Mouse (Mus musculus) midbrain, embryonic 14.5 days (tissue): ENCODE data around the gene Hhat. TPM values are rescaled to one million over a fixed set of nuclear protein-coding genes. Genes with fewer than 3 reads are reported as not detected.

Experiments
- ATAC-seq: fragments of 200-750 bp; cut with Nextera tagmentation; 2 replicates; pipeline ENCODE4 v1.8.0; 2017; ENCODE audit warnings: moderate number of reproducible peaks, moderate library complexity; ENCODE audit not compliant: low FRiP score, low TSS enrichment
- DNase-seq: peaks from one replicate; pipeline ENCODE4 v3.0.0-alpha.2; 2015
- H3K27ac ChIP-seq: fragments of 300-500 bp; sonication (generic); replicated peaks from 2 replicates; pipeline ENCODE4 v1.5.1; 2014; ENCODE audit warnings: mild to moderate bottlenecking, low read depth, low read length, moderate library complexity
- H3K27me3 ChIP-seq: fragments of 300-500 bp; sonication (generic); 2 replicates; pipeline ENCODE4 v1.6.1; 2014; ENCODE audit warnings: low read length, control low read depth, mixed read lengths; ENCODE audit not compliant: control insufficient read depth, insufficient read depth
- H3K36me3 ChIP-seq: fragments of 300-500 bp; sonication (generic); 2 replicates; pipeline ENCODE4 v1.6.1; 2014; ENCODE audit warnings: low read length, control low read depth; ENCODE audit not compliant: control insufficient read depth, insufficient read depth
- H3K4me1 ChIP-seq: fragments of 300-500 bp; sonication (generic); 2 replicates; pipeline ENCODE4 v1.6.1; 2014; ENCODE audit warnings: mild to moderate bottlenecking, antibody characterized with exemption, low read length, control low read depth; ENCODE audit not compliant: control insufficient read depth, insufficient read depth
- H3K4me2 ChIP-seq: fragments of 300-500 bp; sonication (generic); 2 replicates; pipeline ENCODE4 v1.6.1; 2014; ENCODE audit warnings: mild to moderate bottlenecking, low read length, moderate library complexity
- H3K4me3 ChIP-seq: fragments of 300-500 bp; sonication (generic); replicated peaks from 2 replicates; pipeline ENCODE4 v1.5.1; 2014; ENCODE audit warnings: low read depth, low read length
- H3K9ac ChIP-seq: fragments of 300-500 bp; sonication (generic); replicated peaks from 2 replicates; pipeline ENCODE4 v1.6.1; 2014; ENCODE audit warnings: mild to moderate bottlenecking, low read length, moderate library complexity
- H3K9me3 ChIP-seq: fragments of 300-500 bp; sonication (generic); 2 replicates; pipeline ENCODE4 v1.6.1; 2016; ENCODE audit warnings: low read length, control low read depth, mixed read lengths; ENCODE audit not compliant: control insufficient read depth
- WGBS: fragments of 180-500 bp; shearing (Covaris S2); extraction: QIAGEN DNeasy Blood & Tissue Kit; methylation state at CpG from one replicate; pipeline ENCODE4 v1.1.7; 2014; 5-methylcytosine and 5-hydroxymethylcytosine counted together
- polyA plus RNA-seq: library from polyadenylated mRNA; unstranded; fragments of >200 nt; fragmentation: Nextera tagmentation; extraction: Ambion mirVana; gene quantifications from 2 replicates; pipeline ENCODE4 v1.2.1, GENCODE M21; 2014

The Hhat gene
- polyA plus RNA-seq, 1 experiment from 2014 or later: 4.5 TPM

DNA sequence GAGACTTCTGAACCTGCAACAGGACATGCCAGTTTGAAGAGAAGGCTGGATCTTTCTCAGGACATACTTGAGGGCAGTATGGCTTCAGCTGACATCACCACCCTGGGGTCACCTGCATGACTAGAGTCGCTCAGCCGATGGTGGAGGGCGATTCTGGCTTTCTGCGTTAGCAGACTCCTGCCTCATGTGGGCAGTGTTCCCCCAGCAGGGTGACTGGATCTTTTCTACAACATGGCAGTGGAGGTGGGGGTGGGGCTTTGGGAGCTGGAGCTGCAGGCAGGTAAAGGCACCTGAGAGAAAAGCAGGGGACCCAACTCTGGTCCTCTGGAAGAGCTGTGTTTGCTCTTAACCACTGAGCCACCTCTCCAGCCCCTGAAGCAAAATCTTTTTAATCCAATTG, 5.5 kb downstream of the Hhat start:
- H3K27ac ChIP-seq: no peak overlapping the region
- H3K4me3 ChIP-seq: no peak overlapping the region
- WGBS: 43% methylated on average over 4 of the region's 4 CpGs
- H3K4me2 ChIP-seq: no peak overlapping the region
- ATAC-seq (no peak), DNase-seq (no peak)
- H3K9ac ChIP-seq: no peak overlapping the region
- H3K36me3 ChIP-seq: no peaks in the 10 kb centered on the region
- H3K4me1 ChIP-seq: peaks cover 7% of the 10 kb centered on the region
- no peaks in the 10 kb centered on the region for H3K9me3 ChIP-seq
- H3K27me3 ChIP-seq: no peaks in the 10 kb centered on the region

DNA sequence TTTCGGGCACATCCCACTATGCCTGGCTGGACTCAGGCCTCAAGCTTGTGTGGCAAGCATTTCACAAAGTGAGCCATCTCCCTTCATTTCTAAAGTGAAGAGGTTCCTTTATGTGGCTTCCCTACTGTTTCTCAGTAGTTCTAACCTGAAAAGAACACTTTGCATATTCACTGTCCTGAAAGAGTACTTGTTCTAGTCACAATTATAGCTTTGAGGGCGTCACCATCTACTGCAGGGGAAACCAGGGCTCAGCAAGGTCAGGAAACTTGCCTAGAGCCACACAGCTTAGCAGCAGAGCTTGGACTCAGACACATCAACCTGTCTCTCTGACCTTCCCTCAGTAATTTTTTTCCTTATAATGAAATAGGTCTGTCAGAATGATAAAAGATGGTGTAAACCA, 6.5 kb downstream of the Hhat start:
- DNase-seq: no peak
- Histone ChIP-seq H3K27me3 (no peaks in the 10 kb centered on the region), H3K9me3 (no peaks in the 10 kb centered on the region), H3K9ac (no peak overlapping the region), H3K4me2 (no peak overlapping the region), H3K4me3 (no peak overlapping the region), H3K27ac (no peak overlapping the region), H3K4me1 (peaks cover 1% of the 10 kb centered on the region), H3K36me3 (no peaks in the 10 kb centered on the region)
- WGBS: 84% methylated on average over 2 of the region's 2 CpGs
- no peak for ATAC-seq

DNA sequence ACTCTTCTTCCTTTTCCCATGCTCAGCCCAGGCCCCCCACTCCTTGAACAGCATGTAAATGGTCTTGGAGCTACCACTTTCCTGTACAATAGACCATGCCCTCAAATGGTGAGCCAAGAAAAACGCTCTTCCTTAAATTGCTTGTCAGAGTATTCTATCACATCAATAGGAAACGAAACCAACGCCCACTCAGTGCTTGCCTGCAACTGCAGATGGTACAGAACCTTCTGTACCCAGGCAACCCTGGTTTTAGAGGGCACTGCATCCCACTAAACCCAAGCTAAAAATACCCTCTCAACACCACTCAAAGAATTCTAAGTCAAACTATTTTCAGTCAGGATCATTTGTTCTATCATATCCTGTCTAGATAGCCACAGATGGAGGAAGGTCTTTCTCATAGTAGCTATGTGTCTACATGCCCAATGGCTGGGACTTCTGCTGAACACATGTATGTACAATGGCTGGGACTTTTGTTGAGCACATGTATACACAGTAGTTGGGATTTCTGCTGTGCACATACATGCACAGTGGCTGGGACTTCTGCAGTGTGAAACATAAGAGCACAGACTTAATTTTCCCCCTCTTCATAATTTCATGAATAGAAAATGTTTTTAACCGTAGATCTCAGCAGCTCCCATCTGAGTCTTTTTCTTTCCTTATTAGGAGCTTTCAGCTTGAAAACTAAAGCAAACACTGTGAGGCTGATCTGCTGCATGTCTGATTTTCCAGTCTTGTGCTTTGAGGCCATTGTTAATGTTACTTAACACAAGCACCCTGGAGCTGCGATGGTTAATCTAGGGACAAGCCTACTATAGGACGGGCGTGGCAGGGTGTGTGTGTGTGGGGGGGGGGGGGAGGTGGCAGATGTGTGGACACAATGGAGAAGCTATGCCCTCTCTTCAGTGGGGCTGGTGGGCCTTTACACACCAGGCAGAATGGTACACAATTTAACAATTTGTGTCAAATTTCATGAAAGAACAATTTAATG, 7.8 kb downstream of the Hhat start:
- no peak overlapping the region for H3K4me2 ChIP-seq
- H3K4me3 ChIP-seq: no peak overlapping the region
- no peaks in the 10 kb centered on the region for H3K4me1 ChIP-seq
- ATAC-seq: no peak
- no peaks in the 10 kb centered on the region for H3K27me3 ChIP-seq
- H3K9ac ChIP-seq: no peak overlapping the region
- H3K36me3 ChIP-seq: no peaks in the 10 kb centered on the region
- DNase-seq: no peak
- WGBS: 62% methylated on average over 7 of the region's 7 CpGs
- H3K9me3 ChIP-seq: no peaks in the 10 kb centered on the region
- H3K27ac ChIP-seq: no peak overlapping the region

DNA sequence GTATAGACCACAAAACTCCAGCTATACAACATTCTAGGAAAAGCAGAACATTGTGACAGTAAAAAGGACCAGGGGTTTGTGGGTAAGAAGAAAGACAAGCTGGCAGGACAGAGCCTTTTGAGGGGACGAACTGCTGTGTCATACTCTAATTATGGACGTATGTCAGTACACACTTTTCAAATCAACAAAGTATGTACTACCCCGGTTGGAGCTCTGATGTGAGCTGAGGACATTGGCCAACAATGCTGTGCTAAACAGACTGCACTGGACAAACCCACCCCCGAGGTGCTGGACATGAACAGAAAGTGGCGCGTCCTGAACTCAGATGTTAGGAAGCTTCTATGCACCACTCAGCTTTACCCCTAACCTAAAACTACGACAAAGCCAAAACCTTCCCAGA, 14.3 kb downstream of the Hhat start:
- Histone ChIP-seq H3K4me3 (no peak overlapping the region), H3K9ac (no peak overlapping the region), H3K27ac (no peak overlapping the region), H3K9me3 (no peaks in the 10 kb centered on the region), H3K4me1 (peaks cover 6% of the 10 kb centered on the region), H3K4me2 (no peak overlapping the region), H3K27me3 (no peaks in the 10 kb centered on the region), H3K36me3 (no peaks in the 10 kb centered on the region)
- ATAC-seq (no peak), DNase-seq (no peak)
- 91% methylated on average over 7 of the region's 7 CpGs for WGBS

DNA sequence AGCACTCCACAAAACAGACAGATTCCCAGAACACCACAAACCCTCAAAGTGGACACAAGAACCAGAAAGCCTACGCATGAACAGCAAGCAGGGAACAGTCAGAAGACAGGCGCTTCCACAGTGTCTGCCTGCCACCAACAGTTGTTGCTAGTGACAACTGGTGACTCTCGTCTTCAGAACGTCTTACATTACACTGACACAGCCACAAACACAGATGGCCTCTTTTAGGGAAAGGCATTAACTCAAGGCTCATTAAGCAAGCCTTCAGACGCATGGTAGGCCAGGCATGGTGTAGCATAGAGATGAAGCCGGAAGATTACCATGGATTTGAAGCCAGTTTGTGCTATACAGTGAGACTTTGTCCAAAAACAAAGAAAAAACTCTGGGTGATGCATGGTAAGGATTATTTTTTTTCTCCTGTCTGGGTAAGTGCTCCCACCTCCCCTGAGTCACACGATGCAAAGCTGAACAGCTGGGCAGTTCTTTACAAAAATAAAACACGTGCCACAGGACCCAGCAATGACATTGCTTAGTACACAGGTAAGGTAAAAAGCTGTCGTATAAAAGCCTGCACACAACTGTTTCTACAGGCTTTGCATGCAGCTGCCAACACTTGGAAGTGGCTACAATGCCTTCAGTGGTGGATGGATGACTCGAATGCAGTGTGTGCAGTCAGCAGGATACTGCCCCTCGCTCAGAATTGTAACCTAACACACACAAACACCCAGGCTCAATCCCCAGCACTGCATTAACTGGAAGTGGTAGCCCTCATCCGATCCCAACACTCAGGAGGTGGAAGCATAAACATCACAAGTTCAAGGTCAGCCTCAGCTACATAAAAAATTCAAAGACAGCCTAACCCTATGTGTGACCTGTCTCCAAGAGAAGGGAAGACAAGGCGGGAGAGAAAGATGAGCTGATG, 15.1 kb downstream of the Hhat start:
- WGBS: 38% methylated on average over 13 of the region's 13 CpGs
- Histone ChIP-seq H3K4me3 (no peak overlapping the region), H3K36me3 (no peaks in the 10 kb centered on the region), H3K4me2 (0 out of 2 replicates have a peak overlapping the region, but pooled peaks have one; percentile 9), H3K9me3 (no peaks in the 10 kb centered on the region), H3K27me3 (no peaks in the 10 kb centered on the region), H3K9ac (0 out of 2 replicates have a peak overlapping the region, but pooled peaks have one; percentile 17), H3K27ac (peak overlapping the region; percentile 66), H3K4me1 (peaks cover 6% of the 10 kb centered on the region)
- peak; percentile 49 for DNase-seq
- ATAC-seq: peak; percentile 67; the same call in 1 of the 2 replicates

DNA sequence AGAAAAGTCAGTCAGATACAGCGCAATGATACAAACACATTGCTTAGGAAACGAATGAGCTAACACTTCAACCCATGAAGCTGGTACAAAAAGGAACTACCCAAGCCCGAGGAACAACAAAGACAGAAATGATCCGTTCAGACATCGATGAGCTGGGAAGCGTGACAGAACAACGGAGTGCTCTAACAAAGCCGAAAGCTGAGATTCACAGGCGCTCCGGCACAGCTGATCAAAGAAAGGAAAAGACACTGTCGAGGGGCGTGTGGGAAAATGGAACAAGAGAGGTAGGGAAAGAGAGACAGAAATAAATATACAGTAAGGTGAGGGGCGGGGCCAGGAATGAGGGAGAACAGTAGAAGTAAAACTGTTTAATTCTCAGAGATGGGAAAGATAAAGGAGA, 15.8 kb downstream of the Hhat start:
- H3K4me2 ChIP-seq: 0 out of 2 replicates have a peak overlapping the region, but pooled peaks have one; percentile 9
- no peak overlapping the region for H3K9ac ChIP-seq
- WGBS: 19% methylated on average over 13 of the region's 13 CpGs
- ATAC-seq (no peak), DNase-seq (peak; percentile 68)
- H3K27me3 ChIP-seq: no peaks in the 10 kb centered on the region
- no peaks in the 10 kb centered on the region for H3K36me3 ChIP-seq
- H3K27ac ChIP-seq: peak overlapping the region; percentile 66
- H3K4me3 ChIP-seq: no peak overlapping the region
- H3K9me3 ChIP-seq: no peaks in the 10 kb centered on the region
- peaks cover 6% of the 10 kb centered on the region for H3K4me1 ChIP-seq

DNA sequence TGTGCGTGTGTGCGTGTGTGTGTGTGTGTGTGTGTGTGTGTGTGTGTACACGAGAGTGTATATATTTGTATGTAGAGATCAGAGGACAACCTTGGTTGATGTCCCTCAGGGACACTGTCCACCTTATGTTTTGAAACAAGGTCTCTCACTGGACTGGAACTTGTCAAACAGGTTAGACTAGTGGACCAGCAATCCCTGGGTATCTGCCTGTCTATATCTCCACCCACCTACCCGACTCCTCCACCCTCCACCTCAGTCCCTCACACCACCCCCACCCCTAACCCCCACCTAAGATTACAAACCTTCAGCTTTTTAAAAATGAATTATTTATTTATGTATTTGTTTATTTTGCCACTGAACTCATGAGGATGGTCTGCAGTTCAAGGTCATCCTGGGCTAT, 16.8 kb downstream of the Hhat start:
- H3K4me2 ChIP-seq: no peak overlapping the region
- no peaks in the 10 kb centered on the region for H3K27me3 ChIP-seq
- no peak overlapping the region for H3K27ac ChIP-seq
- no peaks in the 10 kb centered on the region for H3K36me3 ChIP-seq
- DNase-seq: no peak
- no peak overlapping the region for H3K9ac ChIP-seq
- H3K4me3 ChIP-seq: no peak overlapping the region
- no peak for ATAC-seq
- no peaks in the 10 kb centered on the region for H3K9me3 ChIP-seq
- H3K4me1 ChIP-seq: peaks cover 6% of the 10 kb centered on the region
- WGBS: 89% methylated on average over 4 of the region's 4 CpGs

DNA sequence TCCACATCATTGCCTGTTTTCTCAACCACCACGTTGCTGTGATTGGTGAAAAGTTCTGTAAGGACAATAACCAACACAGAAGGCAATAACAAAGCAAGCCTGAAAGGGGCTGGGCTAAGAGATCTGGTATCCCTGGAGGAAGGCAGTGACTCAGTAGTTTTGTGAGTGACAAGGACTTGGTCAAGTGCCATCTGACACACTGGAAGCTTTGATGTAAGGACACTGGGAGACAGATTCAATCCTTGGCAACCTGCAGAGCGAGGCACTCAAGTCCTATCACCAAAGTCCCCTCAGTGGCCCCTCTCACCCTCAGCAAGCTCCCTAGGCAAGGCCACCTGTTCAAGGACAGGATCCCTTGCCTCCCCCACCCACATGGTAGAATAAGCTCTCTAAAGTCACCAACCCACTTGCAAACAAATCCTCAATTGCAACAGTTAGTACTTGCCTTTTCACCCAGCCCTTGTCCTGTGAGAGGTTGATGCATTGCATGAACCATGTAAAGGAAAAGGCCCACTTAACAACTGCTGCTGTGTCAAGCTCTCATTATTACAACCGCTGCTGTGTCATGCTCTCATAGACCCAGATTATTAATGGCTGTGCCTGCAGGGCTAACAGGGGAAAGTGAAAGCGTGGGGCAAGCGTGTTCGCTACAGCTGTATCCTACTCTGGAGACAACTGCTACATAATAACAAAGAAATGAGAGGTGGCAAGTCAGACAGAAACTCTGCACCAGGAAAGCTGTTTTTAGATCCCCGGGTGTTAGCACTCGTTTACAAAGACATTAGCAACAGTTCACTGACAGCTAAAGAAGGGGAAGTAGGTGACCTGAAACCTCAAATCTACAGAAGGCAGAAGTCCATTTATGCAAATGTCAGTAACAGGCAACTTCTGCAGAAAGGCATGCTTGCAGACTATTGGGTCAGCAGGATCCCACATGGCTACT, 18.1 kb downstream of the Hhat start:
- H3K36me3 ChIP-seq: no peaks in the 10 kb centered on the region
- no peak overlapping the region for H3K4me3 ChIP-seq
- H3K9ac ChIP-seq: peak overlapping the region; percentile 16; the same call in 1 of the 2 replicates
- H3K4me1 ChIP-seq: peaks cover 6% of the 10 kb centered on the region
- no peak for ATAC-seq
- peak; percentile 56 for DNase-seq
- no peak overlapping the region; the same call in 1 of the 2 replicates for H3K27ac ChIP-seq
- no peak overlapping the region for H3K4me2 ChIP-seq
- no peaks in the 10 kb centered on the region for H3K27me3 ChIP-seq
- WGBS: 35% methylated on average over 8 of the region's 8 CpGs
- H3K9me3 ChIP-seq: no peaks in the 10 kb centered on the region
